ENCODE assay signal across 9 mouse cellular contexts in genomic region chr2:53204373-53205274, GRCm38 (mm10). TPM values are rescaled to one million over a fixed set of nuclear protein-coding genes. Genes with fewer than 3 reads are reported as not detected.
DNase-seq lines count a peak whose midpoint lies in the region; ATAC-seq and TF ChIP-seq lines count a peak whose summit lies in the region.
"Had no signal": no experiment of that assay in that cellular context is flagged by ENCODE, and none has a peak within 500 bp of the region (broad histone marks: within the 10 kb centered on the region; RNA-seq: fewer than 3 reads in every experiment).

No protein-coding gene starts in this region.

- no peaks in the 10 kb centered on the region for H3K9me3 ChIP-seq in midbrain, embryonic 11.5 days (ENCODE audit: control insufficient read depth, low read length)
- no peaks in the 10 kb centered on the region for H3K9me3 ChIP-seq in midbrain, embryonic 10.5 days (replicated peaks)
- no peaks in the 10 kb centered on the region for H3K9me3 ChIP-seq in hindbrain, postnatal 0 days (ENCODE audit: low read length)
- H3K9me3 ChIP-seq: liver, embryonic 15.5 days had no signal

- no peak overlapping the region for H3K4me2 ChIP-seq in midbrain, embryonic 11.5 days
- H3K4me2 ChIP-seq in hindbrain, postnatal 0 days (ENCODE audit: low read depth, low read length), result no peak overlapping the region
- H3K4me2 ChIP-seq: liver, embryonic 15.5 days had no signal

- no peak for DNase-seq in cerebellum, adult 2 months
- no peak for DNase-seq in cerebellum, postnatal 14 days
- no peak for DNase-seq in midbrain, embryonic 11.5 days (ENCODE audit: low spot score, missing footprints)
- DNase-seq in midbrain, embryonic 10.5 days (ENCODE audit: low spot score), result no peak
- DNase-seq in hindbrain, postnatal 0 days (ENCODE audit: low spot score), result peak; percentile 79
- DNase-seq in telencephalon, adult 2 months (ENCODE audit: low read depth, low spot score), result peak; percentile 27
- DNase-seq in B cell, adult 2 months, result no peak
- no peak for DNase-seq in layer of hippocampus, adult 11-12 months (ENCODE audit: low spot score)

- H3K27ac ChIP-seq in cerebellum, adult 2 months (ENCODE audit: insufficient read depth, low read length), result no peak overlapping the region
- H3K27ac ChIP-seq in midbrain, embryonic 11.5 days (ENCODE audit: low read depth, low read length), result no peak overlapping the region
- H3K27ac ChIP-seq in midbrain, embryonic 10.5 days (replicated peaks), result no peak overlapping the region
- H3K27ac ChIP-seq in hindbrain, postnatal 0 days, result no peak overlapping the region
- H3K27ac ChIP-seq: liver, embryonic 15.5 days had no signal

- H3K27me3 ChIP-seq in cerebellum, adult 2 months (ENCODE audit: control insufficient read depth, insufficient read depth, low read length), result no peaks in the 10 kb centered on the region
- H3K27me3 ChIP-seq in midbrain, embryonic 11.5 days (ENCODE audit: control insufficient read depth, insufficient read depth, low read length), result no peaks in the 10 kb centered on the region
- H3K27me3 ChIP-seq in midbrain, embryonic 10.5 days (ENCODE audit: low read depth, poor library complexity, severe bottlenecking), result no peaks in the 10 kb centered on the region
- no peaks in the 10 kb centered on the region for H3K27me3 ChIP-seq in hindbrain, postnatal 0 days (ENCODE audit: insufficient read depth, low read length)
- H3K27me3 ChIP-seq: liver, embryonic 15.5 days had no signal

- peak; percentile 26; the same call in 1 of the 2 replicates for TF ChIP-seq CTCF in cerebellum, adult 2 months (IDR thresholded peaks at IDR 0.05; ENCODE audit: borderline replicate concordance, insufficient read depth, low read depth, low read length)
- peak; percentile 71 for TF ChIP-seq CTCF in hindbrain, postnatal 0 days (IDR thresholded peaks at IDR 0.05; ENCODE audit: low read depth)

- peak; percentile 66; the same call in 1 of the 2 replicates for ATAC-seq in midbrain, embryonic 11.5 days (ENCODE audit: low FRiP score)
- peak; percentile 72; the same call in 1 of the 2 replicates for ATAC-seq in hindbrain, postnatal 0 days

- no peak for TF ChIP-seq POLR2A in cerebellum, adult 2 months (IDR thresholded peaks at IDR 0.05; ENCODE audit: borderline replicate concordance, insufficient read depth, low read length)

- H3K36me3 ChIP-seq in midbrain, embryonic 11.5 days (ENCODE audit: control insufficient read depth, insufficient read depth, low read length), result no peaks in the 10 kb centered on the region
- H3K36me3 ChIP-seq in midbrain, embryonic 10.5 days, result peaks cover 83% of the 10 kb centered on the region
- no peaks in the 10 kb centered on the region; the same call in 1 of the 2 replicates for H3K36me3 ChIP-seq in hindbrain, postnatal 0 days (ENCODE audit: insufficient read depth, low read length)

- no peak overlapping the region for H3K4me3 ChIP-seq in cerebellum, adult 2 months (replicated peaks; ENCODE audit: insufficient read depth, low read depth, low read length)
- no peak overlapping the region for H3K4me3 ChIP-seq in midbrain, embryonic 11.5 days (ENCODE audit: low read depth, low read length)
- H3K4me3 ChIP-seq in midbrain, embryonic 10.5 days, result no peak overlapping the region
- no peak overlapping the region for H3K4me3 ChIP-seq in hindbrain, postnatal 0 days (ENCODE audit: low read length)
- H3K4me3 ChIP-seq: liver, embryonic 15.5 days had no signal

- WGBS in cerebellum, adult 2 months, result 57% methylated on average over 5 of the region's 5 CpGs
- 82% methylated on average over 5 of the region's 5 CpGs for WGBS in midbrain, embryonic 11.5 days
- 89% methylated on average over 5 of the region's 5 CpGs for WGBS in midbrain, embryonic 10.5 days
- 62% methylated on average over 5 of the region's 5 CpGs for WGBS in hindbrain, postnatal 0 days

- H3K9ac ChIP-seq in midbrain, embryonic 11.5 days (ENCODE audit: low read length), result no peak overlapping the region
- no peak overlapping the region for H3K9ac ChIP-seq in hindbrain, postnatal 0 days (replicated peaks; ENCODE audit: low read length)
- H3K9ac ChIP-seq: liver, embryonic 15.5 days had no signal

- H3K4me1 ChIP-seq in cerebellum, adult 2 months (ENCODE audit: control insufficient read depth, insufficient read depth, low read length), result no peaks in the 10 kb centered on the region
- H3K4me1 ChIP-seq in midbrain, embryonic 11.5 days (ENCODE audit: control insufficient read depth, insufficient read depth, low read length), result no peaks in the 10 kb centered on the region
- no peaks in the 10 kb centered on the region for H3K4me1 ChIP-seq in midbrain, embryonic 10.5 days
- H3K4me1 ChIP-seq in hindbrain, postnatal 0 days (ENCODE audit: insufficient read depth, low read length), result no peaks in the 10 kb centered on the region

RNA-seq across cellular contexts. Expression of gene Arl6ip6, which starts 13.1 kb away (rescaled TPM):
- polyA plus RNA-seq in cerebellum, adult 2 months (2012; rRNA removed), result 12.4 and 13.3 TPM in 2 replicates
- 76.1 and 80.5 TPM in 2 replicates for polyA plus RNA-seq in midbrain, embryonic 11.5 days (2014; fragmentation: Nextera tagmentation; extraction: Ambion mirVana)
- polyA plus RNA-seq in midbrain, embryonic 10.5 days (2016; fragmentation: Nextera tagmentation; extraction: Ambion mirVana), result 74.6 and 81.7 TPM in 2 replicates
- 25.2 and 27.3 TPM in 2 replicates for total RNA-seq in hindbrain, postnatal 0 days (2014; rRNA removed)
- 22.3 and 22.7 TPM in 2 replicates for polyA plus RNA-seq in hindbrain, postnatal 0 days (2015; fragmentation: Nextera tagmentation; extraction: Ambion mirVana)

RNA-seq across cellular contexts. Expression of gene Prpf40a, which starts 13.5 kb away (rescaled TPM):
- 17.8 and 23.1 TPM in 2 replicates for polyA plus RNA-seq in cerebellum, adult 2 months (2012; rRNA removed)
- 190 and 194 TPM in 2 replicates for polyA plus RNA-seq in midbrain, embryonic 11.5 days (2014; fragmentation: Nextera tagmentation; extraction: Ambion mirVana)
- polyA plus RNA-seq in midbrain, embryonic 10.5 days (2016; fragmentation: Nextera tagmentation; extraction: Ambion mirVana), result 190 and 192 TPM in 2 replicates
- total RNA-seq in hindbrain, postnatal 0 days (2014; rRNA removed), result 45.4 and 50.2 TPM in 2 replicates
- polyA plus RNA-seq in hindbrain, postnatal 0 days (2015; fragmentation: Nextera tagmentation; extraction: Ambion mirVana), result 99.3 and 100 TPM in 2 replicates

Comparison
In these comparisons a context has a peak if more than half of its experiments do, and no peak if none do; other contexts are left out.
1. DNase-seq: peak in hindbrain, postnatal 0 days (single experiment) and telencephalon, adult 2 months (single experiment); none in cerebellum, adult 2 months (0 of 2), cerebellum, postnatal 14 days (0 of 2), midbrain, embryonic 11.5 days (single experiment), midbrain, embryonic 10.5 days (single experiment), B cell, adult 2 months (0 of 2) and layer of hippocampus, adult 11-12 months (single experiment).